Mouse (Mus musculus) hindbrain, embryonic 16.5 days (tissue): Measurements from ENCODE around the gene Eif6. TPM values are rescaled to one million over a fixed set of nuclear protein-coding genes. Genes with fewer than 3 reads are reported as not detected.

Experiments
- ATAC-seq: fragments of 200-750 bp; cut with Nextera tagmentation; 2 replicates; pipeline ENCODE4 v1.8.0; 2017; ENCODE audit warnings: moderate TSS enrichment, moderate library complexity
- H3K27ac ChIP-seq: fragments of 300-500 bp; sonication (generic); 2 replicates; pipeline ENCODE4 v1.5.1; 2014; ENCODE audit warnings: low read depth, mild to moderate bottlenecking, control low read depth, low read length, moderate library complexity
- H3K27me3 ChIP-seq: fragments of 300-500 bp; sonication (generic); replicated peaks from 2 replicates; pipeline ENCODE4 v1.6.1; 2014; ENCODE audit warnings: low read length; ENCODE audit not compliant: control insufficient read depth, insufficient read depth
- H3K36me3 ChIP-seq: fragments of 300-500 bp; sonication (generic); 2 replicates; pipeline ENCODE4 v1.6.1; 2014; ENCODE audit warnings: mild to moderate bottlenecking, low read length, moderate library complexity, mixed read lengths; ENCODE audit not compliant: control insufficient read depth, insufficient read depth
- H3K4me1 ChIP-seq: fragments of 300-500 bp; sonication (generic); 2 replicates; pipeline ENCODE4 v1.6.1; 2014; ENCODE audit warnings: low read depth, low read length; ENCODE audit not compliant: control insufficient read depth, insufficient read depth
- H3K4me2 ChIP-seq: fragments of 300-500 bp; sonication (generic); 2 replicates; pipeline ENCODE4 v1.6.1; 2014; ENCODE audit warnings: mild to moderate bottlenecking, low read length, control low read depth, moderate library complexity
- H3K4me3 ChIP-seq: fragments of 300-500 bp; sonication (generic); 2 replicates; pipeline ENCODE4 v1.5.1; 2014; ENCODE audit warnings: mild to moderate bottlenecking, low read length, control low read depth, moderate library complexity
- H3K9ac ChIP-seq: fragments of 300-500 bp; sonication (generic); 2 replicates; pipeline ENCODE4 v1.6.1; 2014; ENCODE audit warnings: low read depth, mild to moderate bottlenecking, control low read depth, low read length, moderate library complexity
- H3K9me3 ChIP-seq: fragments of 300-500 bp; sonication (generic); 2 replicates; pipeline ENCODE4 v1.6.1; 2014; ENCODE audit warnings: mild to moderate bottlenecking, low read length, moderate library complexity; ENCODE audit not compliant: control insufficient read depth
- WGBS: fragments of 180-500 bp; shearing (Covaris S2); extraction: QIAGEN DNeasy Blood & Tissue Kit; methylation state at CpG from one replicate; pipeline ENCODE4 v1.1.7; 2014; 5-methylcytosine and 5-hydroxymethylcytosine counted together
- polyA plus RNA-seq: library from polyadenylated mRNA; unstranded; fragments of >200 nt; fragmentation: Nextera tagmentation; extraction: Ambion mirVana; gene quantifications from 2 replicates; pipeline ENCODE4 v1.2.1, GENCODE M21; 2015

Gene Eif6
- polyA plus RNA-seq, result 151 TPM in 2 replicates

- ATAC-seq, result peak; percentile 95
- WGBS, result 2% methylated on average over 27 of the region's 27 CpGs
Observed at GRCm38 (mm10) chr2:155826630-155827424, at the start of gene Eif6. TSS of gene Eif6 (minus strand) at chr2:155826925.

DNA sequence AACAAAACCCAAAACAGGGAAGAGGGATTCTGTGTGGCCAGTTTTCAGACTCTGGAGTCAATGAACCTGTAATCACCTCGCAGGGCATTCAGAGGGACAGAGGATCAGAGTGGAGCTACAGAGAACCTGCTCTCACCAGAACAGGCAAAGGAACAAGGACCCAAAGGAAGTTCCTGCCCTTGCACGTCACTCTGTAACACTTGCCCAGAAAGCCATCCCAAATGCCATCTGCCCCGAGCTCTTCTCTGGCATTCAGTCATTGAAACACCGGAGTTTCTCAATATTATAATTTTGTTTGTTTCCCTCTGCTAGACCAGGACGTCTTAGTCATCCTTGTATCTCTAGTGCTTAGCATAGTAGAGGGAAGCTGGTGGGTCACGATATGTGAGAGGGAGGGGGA lies 46.9 kb upstream of the Eif6 start:
- Histone ChIP-seq H3K4me1 (no peaks in the 10 kb centered on the region; the same call in 1 of the 2 replicates), H3K9me3 (no peaks in the 10 kb centered on the region), H3K27ac (no peak overlapping the region), H3K27me3 (no peaks in the 10 kb centered on the region), H3K4me2 (no peak overlapping the region), H3K36me3 (peaks cover 5% of the 10 kb centered on the region; the same call in 1 of the 2 replicates), H3K9ac (no peak overlapping the region), H3K4me3 (no peak overlapping the region)
- ATAC-seq, result no peak
- 76% methylated on average over 6 of the region's 6 CpGs for WGBS

More at GRCm38 (mm10) chr2:155826630-155827424, at the start of gene Eif6:
- Histone ChIP-seq H3K36me3 (peaks cover 10% of the 10 kb centered on the region), H3K27me3 (no peaks in the 10 kb centered on the region), H3K9ac (peak within 1 kb of the TSS; percentile 75), H3K9me3 (no peaks in the 10 kb centered on the region), H3K27ac (peak within 1 kb of the TSS; percentile 80), H3K4me1 (peaks cover 16% of the 10 kb centered on the region), H3K4me2 (peak within 1 kb of the TSS; percentile 97), H3K4me3 (peak within 1 kb of the TSS; percentile 83)

GRCm38 (mm10) chr2:155872930-155873507 lies 46.3 kb upstream of the Eif6 start:
- H3K9ac ChIP-seq, result no peak overlapping the region

DNA sequence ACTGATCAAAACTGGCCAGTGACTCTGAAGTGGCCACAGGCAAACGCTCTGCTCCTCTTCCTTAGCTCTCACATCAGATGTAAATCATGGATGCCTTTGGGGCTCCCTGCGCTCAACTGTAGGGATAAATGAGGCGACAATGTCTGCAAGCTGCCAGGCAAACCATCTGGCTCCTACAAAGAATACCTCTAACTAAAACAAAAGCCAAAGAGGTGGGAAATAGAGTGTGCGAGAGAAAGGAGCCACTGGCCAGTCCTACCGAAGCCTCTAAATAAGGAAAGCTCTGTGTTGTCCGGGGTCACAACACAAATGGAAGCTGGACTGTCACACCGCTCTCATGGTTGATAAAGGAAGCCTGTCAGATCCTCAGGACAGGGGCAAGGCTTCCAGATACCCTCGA lies 45.8 kb upstream of the Eif6 start:
- no peak; the same call in 1 of the 2 replicates for ATAC-seq
- Histone ChIP-seq H3K4me3 (no peak overlapping the region), H3K36me3 (peaks cover 5% of the 10 kb centered on the region; the same call in 1 of the 2 replicates), H3K27ac (no peak overlapping the region), H3K4me2 (no peak overlapping the region), H3K4me1 (no peaks in the 10 kb centered on the region; the same call in 1 of the 2 replicates), H3K9ac (no peak overlapping the region), H3K9me3 (no peaks in the 10 kb centered on the region), H3K27me3 (no peaks in the 10 kb centered on the region)
- WGBS, result 49% methylated on average over 8 of the region's 8 CpGs

More at GRCm38 (mm10) chr2:155872930-155873507, 46.3 kb upstream of the Eif6 start:
- 52% methylated on average over 10 of the region's 10 CpGs for WGBS
- H3K36me3 ChIP-seq, result peaks cover 5% of the 10 kb centered on the region; the same call in 1 of the 2 replicates
- H3K27me3 ChIP-seq, result no peaks in the 10 kb centered on the region
- no peak overlapping the region for H3K4me3 ChIP-seq
- H3K4me2 ChIP-seq, result no peak overlapping the region
- no peaks in the 10 kb centered on the region for H3K9me3 ChIP-seq
- H3K4me1 ChIP-seq, result no peaks in the 10 kb centered on the region; the same call in 1 of the 2 replicates
- no peak for ATAC-seq
- H3K27ac ChIP-seq, result no peak overlapping the region

- H3K9ac ChIP-seq, result no peak overlapping the region
- no peaks in the 10 kb centered on the region for H3K9me3 ChIP-seq
- no peak overlapping the region for H3K27ac ChIP-seq
- no peak for ATAC-seq
- no peak overlapping the region for H3K4me2 ChIP-seq
- 73% methylated on average over 5 of the region's 5 CpGs for WGBS
- no peaks in the 10 kb centered on the region; the same call in 1 of the 2 replicates for H3K4me1 ChIP-seq
- H3K27me3 ChIP-seq, result no peaks in the 10 kb centered on the region
- H3K4me3 ChIP-seq, result no peak overlapping the region
- H3K36me3 ChIP-seq, result peaks cover 3% of the 10 kb centered on the region; the same call in 1 of the 2 replicates
Observed at GRCm38 (mm10) chr2:155869772-155870171, 43.0 kb upstream of the Eif6 start.

- Histone ChIP-seq H3K4me2 (no peak overlapping the region), H3K9me3 (no peaks in the 10 kb centered on the region)
Observed at GRCm38 (mm10) chr2:155868320-155868719, 41.6 kb upstream of the Eif6 start.

GRCm38 (mm10) chr2:155863301-155863867 lies 36.7 kb upstream of the Eif6 start:
- Histone ChIP-seq H3K4me3 (no peak overlapping the region), H3K27me3 (no peaks in the 10 kb centered on the region), H3K4me1 (peaks cover 7% of the 10 kb centered on the region), H3K36me3 (peaks cover 8% of the 10 kb centered on the region; the same call in 1 of the 2 replicates), H3K9ac (peak overlapping the region; percentile 22; the same call in 1 of the 2 replicates), H3K27ac (peak overlapping the region; percentile 3; the same call in 1 of the 2 replicates), H3K9me3 (no peaks in the 10 kb centered on the region), H3K4me2 (peak overlapping the region; percentile 40)
- ATAC-seq, result peak; percentile 70
- 43% methylated on average over 11 of the region's 11 CpGs for WGBS

More at GRCm38 (mm10) chr2:155868320-155868719, 41.6 kb upstream of the Eif6 start:
- Histone ChIP-seq H3K27me3 (no peaks in the 10 kb centered on the region), H3K4me3 (no peak overlapping the region), H3K27ac (no peak overlapping the region), H3K4me1 (peaks cover 3% of the 10 kb centered on the region; the same call in 1 of the 2 replicates), H3K36me3 (peaks cover 3% of the 10 kb centered on the region; the same call in 1 of the 2 replicates), H3K9ac (no peak overlapping the region)
- ATAC-seq, result no peak
- 97% methylated on average over 8 of the region's 8 CpGs for WGBS

DNA sequence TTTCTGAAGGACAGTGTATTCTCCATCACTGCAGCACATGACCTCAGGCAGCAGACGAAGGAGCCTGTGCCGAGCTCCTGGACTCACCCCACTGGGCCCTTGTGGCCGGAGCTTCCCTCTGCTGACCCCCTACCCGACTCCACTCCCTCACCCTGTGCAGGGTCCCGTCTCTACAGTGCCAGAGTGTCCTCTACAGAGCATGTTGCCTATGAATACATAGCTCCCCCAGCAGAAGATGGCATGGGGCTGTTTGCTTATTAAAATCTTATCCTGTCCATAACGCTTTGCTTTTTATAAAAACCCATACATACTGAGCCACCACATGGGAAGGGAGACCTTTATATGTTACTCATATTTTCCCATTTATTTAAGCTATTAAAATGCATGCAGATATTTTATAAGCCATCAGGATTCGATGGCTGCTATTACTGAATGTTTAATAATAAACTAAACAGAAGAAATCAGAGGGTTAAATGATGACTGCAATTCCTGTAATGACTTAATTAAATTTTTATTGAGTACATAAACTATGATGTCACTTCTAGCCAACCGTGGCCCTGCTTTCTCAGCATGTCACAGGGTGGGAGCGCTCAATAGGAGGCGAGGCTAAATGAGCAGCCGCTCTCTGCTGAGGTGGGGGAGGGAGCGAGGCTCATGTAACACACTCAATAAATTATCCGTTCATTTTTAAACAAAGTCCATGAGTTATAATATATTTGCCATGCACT lies 36.0 kb upstream of the Eif6 start:
- Histone ChIP-seq H3K27me3 (no peaks in the 10 kb centered on the region), H3K4me2 (peak overlapping the region; percentile 40), H3K9ac (peak overlapping the region; percentile 42; the same call in 1 of the 2 replicates), H3K4me3 (no peak overlapping the region), H3K36me3 (peaks cover 8% of the 10 kb centered on the region; the same call in 1 of the 2 replicates), H3K4me1 (peaks cover 7% of the 10 kb centered on the region), H3K9me3 (no peaks in the 10 kb centered on the region), H3K27ac (peak overlapping the region; percentile 52)
- ATAC-seq, result peak; percentile 94
- WGBS, result 52% methylated on average over 13 of the region's 13 CpGs
